Mouse (Mus musculus) erythroblast, adult 5-6 weeks (primary cell): Measurements from ENCODE around the gene Hnrnpul1. TPM values are rescaled to one million over a fixed set of nuclear protein-coding genes. Genes with fewer than 3 reads are reported as not detected.

Experiments used
- ATAC-seq: replicated peaks from 2 replicates; pipeline ENCODE4 v1.8.0; 2016; ENCODE audit warnings: moderate number of reproducible peaks, mild to moderate bottlenecking, moderate TSS enrichment, inconsistent platforms; ENCODE audit not compliant: poor library complexity, low FRiP score, severe bottlenecking
- total RNA-seq, 2 experiments: library from RNA; stranded (forward) in 1 of 2; stranded (reverse) in 1 of 2; fragments of 150-400 nt in 1 of 2; fragments of 200-764, 138-1000 nt in 1 of 2; gene quantifications; 2 replicates each; pipeline versions ENCODE4 v1.2.3 to v1.2.4; 2015 to 2017; ENCODE audit warnings: low replicate concordance in 2 of 2

Gene Hnrnpul1
- total RNA-seq, 2 experiments from 2014 or later = 45.2 to 79.3 TPM

DNA sequence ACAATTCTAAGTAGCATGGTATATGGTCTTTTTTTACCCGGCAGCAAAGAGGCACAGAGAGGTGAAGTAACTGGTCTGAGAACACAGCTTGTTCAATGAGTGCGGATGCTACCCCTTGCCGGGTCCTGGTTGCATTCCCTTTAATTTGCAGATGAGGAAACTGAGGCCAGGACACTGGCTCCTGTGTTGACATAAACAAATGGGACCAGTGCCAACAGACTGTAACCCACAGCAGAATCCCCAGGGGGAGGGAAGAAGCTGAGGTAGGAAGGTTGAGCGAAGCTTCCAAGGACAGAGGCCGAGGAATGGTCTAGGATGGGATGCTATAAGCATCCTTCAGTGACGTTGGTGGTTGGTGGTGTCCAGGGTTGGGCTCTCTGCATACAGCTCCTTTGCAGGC, 79.2 kb downstream of the Hnrnpul1 start:
- no peak for ATAC-seq

DNA sequence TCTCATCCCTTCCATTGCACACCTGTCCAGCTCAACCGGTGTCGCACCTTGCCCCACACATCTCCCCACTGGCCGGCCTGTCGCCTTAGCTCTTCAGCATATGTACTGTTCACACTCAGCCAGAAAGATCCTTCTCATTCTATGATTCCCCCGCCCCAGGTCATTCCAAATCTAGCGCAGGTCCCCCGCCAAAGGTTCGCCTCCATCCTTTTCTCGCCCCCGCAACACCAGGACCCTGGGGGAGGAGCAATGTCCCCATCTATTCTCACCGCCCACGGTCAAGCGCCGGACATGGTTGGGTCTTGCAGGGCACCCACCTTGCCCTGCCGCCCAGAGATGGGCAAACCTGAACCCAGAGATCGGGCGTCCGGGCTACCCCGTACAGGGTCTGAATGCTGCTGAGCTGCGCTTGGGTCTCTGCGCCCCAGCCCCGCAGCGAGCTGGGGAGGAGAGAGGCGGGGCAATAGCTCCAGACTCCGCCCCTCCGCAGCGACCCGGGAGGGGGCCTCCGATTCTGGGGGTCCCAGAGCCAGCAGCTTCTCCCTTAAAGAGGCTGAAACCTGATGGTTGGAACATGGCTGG, 79.7 kb downstream of the Hnrnpul1 start, which contains the start of gene Tmem91:
Gene Tmem91 (minus strand): TSS at position 448 of the 582 bp plus-strand sequence.
- no peak for ATAC-seq

DNA sequence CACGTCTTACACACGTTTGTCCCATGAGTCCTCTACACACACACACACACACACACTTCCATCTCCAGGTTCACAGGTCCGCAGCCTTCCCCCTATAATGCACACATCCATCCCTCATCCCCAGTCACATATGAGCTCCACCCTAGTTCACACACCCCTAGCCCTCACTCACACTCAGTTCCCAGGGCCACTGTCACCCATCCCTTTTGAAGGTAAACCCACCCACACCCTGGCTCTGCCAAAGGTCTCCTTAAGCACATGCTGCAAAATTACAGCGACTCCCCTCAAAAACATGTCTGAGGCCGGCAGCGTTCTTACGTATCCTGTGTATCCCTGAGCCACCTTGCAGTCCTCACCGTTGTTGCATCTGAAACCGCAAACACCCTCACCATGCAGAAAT, 80.3 kb downstream of the Hnrnpul1 start:
- ATAC-seq = no peak

DNA sequence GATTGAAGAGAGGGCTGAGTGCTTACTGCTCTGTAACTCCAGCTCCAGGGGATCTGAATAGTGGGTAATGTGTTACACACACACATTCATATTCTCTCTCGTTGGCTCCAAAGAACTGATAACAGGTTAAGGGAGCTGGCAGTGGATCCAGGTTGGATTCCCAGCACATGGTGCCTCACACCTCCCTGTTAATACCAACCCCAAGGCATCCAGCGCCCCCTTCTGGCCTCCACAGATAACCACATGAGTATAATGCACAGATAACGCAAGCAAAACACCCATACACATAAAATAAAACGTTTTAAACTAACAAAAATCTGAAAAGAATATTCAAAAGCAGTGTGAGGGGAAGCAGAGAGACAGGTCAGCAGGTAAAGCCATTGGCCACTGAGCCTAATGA, 82.1 kb downstream of the Hnrnpul1 start:
- ATAC-seq = no peak

DNA sequence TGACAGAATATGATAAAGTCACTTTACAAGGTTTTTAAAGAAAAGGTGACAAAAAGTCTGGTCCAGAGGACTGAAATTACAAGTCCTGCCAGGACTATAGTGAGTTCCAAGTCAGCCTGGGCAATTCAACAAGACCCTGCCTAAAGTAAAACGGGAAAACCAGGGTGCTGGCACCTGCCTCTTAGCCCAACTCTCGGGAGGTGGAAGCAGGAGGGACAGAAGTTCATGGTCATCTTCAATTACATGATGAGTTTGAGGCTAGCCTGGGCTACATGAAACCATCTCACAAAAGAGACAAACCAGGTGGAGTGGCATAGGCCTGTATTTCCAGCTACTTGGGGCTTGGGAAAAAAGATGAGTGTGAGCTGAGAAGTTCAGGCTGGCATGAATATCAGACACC, 82.9 kb downstream of the Hnrnpul1 start:
- no peak for ATAC-seq

Other genes with a start within 250 kb of the Hnrnpul1 start
- gene Ceacam2, start 214.9 kb downstream of the Hnrnpul1 start, total RNA-seq (2015; ENCODE audit: low replicate concordance) = 0.38 TPM in 1 of 2 replicates, not detected in the other
- gene Ceacam2, start 214.9 kb downstream of the Hnrnpul1 start, total RNA-seq (2017; ENCODE audit: low replicate concordance) = not detected in 2 replicates
- not detected in 2 replicates for gene Erich4, start 138.9 kb downstream of the Hnrnpul1 start, total RNA-seq (2015; ENCODE audit: low replicate concordance)
- not detected in 2 replicates for gene Erich4, start 138.9 kb downstream of the Hnrnpul1 start, total RNA-seq (2017; ENCODE audit: low replicate concordance)
- 4.6 and 7.3 TPM in 2 replicates for gene Dmac2, start 135.3 kb downstream of the Hnrnpul1 start, total RNA-seq (2015; ENCODE audit: low replicate concordance)
- gene Dmac2, start 135.3 kb downstream of the Hnrnpul1 start, total RNA-seq (2017; ENCODE audit: low replicate concordance) = 2.5 and 4.1 TPM in 2 replicates
- 1.9 and 2.5 TPM in 2 replicates for gene B3gnt8, start 128.1 kb downstream of the Hnrnpul1 start, total RNA-seq (2015; ENCODE audit: low replicate concordance)
- gene B3gnt8, start 128.1 kb downstream of the Hnrnpul1 start, total RNA-seq (2017; ENCODE audit: low replicate concordance) = 0.98 and 5.8 TPM in 2 replicates
- 2.5 and 17.9 TPM in 2 replicates for gene Bckdha, start 95.8 kb downstream of the Hnrnpul1 start, total RNA-seq (2015; ENCODE audit: low replicate concordance)
- gene Bckdha, start 95.8 kb downstream of the Hnrnpul1 start, total RNA-seq (2017; ENCODE audit: low replicate concordance) = 4.3 and 5.2 TPM in 2 replicates
- gene Exosc5, start 95.6 kb downstream of the Hnrnpul1 start, total RNA-seq (2015; ENCODE audit: low replicate concordance) = 5.4 and 13.8 TPM in 2 replicates
- 3.6 and 10.1 TPM in 2 replicates for gene Exosc5, start 95.6 kb downstream of the Hnrnpul1 start, total RNA-seq (2017; ENCODE audit: low replicate concordance)
- 0.96 TPM in 1 of 2 replicates, not detected in the other for gene Tmem91, start 79.6 kb downstream of the Hnrnpul1 start, total RNA-seq (2015; ENCODE audit: low replicate concordance)
- 0.09 TPM in 1 of 2 replicates, not detected in the other for gene Tmem91, start 79.6 kb downstream of the Hnrnpul1 start, total RNA-seq (2017; ENCODE audit: low replicate concordance)
- gene B9d2, start 74.0 kb downstream of the Hnrnpul1 start, total RNA-seq (2015; ENCODE audit: low replicate concordance) = 7.5 and 8.1 TPM in 2 replicates
- 0.60 and 5.6 TPM in 2 replicates for gene B9d2, start 74.0 kb downstream of the Hnrnpul1 start, total RNA-seq (2017; ENCODE audit: low replicate concordance)
- gene Tgfb1, start 67.8 kb downstream of the Hnrnpul1 start, total RNA-seq (2015; ENCODE audit: low replicate concordance) = 64.9 and 68.1 TPM in 2 replicates
- 11.2 and 12.0 TPM in 2 replicates for gene Tgfb1, start 67.8 kb downstream of the Hnrnpul1 start, total RNA-seq (2017; ENCODE audit: low replicate concordance)
- gene Ccdc97, start 35.7 kb downstream of the Hnrnpul1 start, total RNA-seq (2015; ENCODE audit: low replicate concordance) = 19.0 and 22.3 TPM in 2 replicates
- 14.7 and 17.7 TPM in 2 replicates for gene Ccdc97, start 35.7 kb downstream of the Hnrnpul1 start, total RNA-seq (2017; ENCODE audit: low replicate concordance)
- 28.2 and 35.7 TPM in 2 replicates for gene Axl, start 33.9 kb upstream of the Hnrnpul1 start, total RNA-seq (2015; ENCODE audit: low replicate concordance)
- gene Axl, start 33.9 kb upstream of the Hnrnpul1 start, total RNA-seq (2017; ENCODE audit: low replicate concordance) = 20.2 and 22.2 TPM in 2 replicates
- not detected in 2 replicates for gene Cyp2s1, start 62.2 kb upstream of the Hnrnpul1 start, total RNA-seq (2015; ENCODE audit: low replicate concordance)
- not detected in 2 replicates for gene Cyp2s1, start 62.2 kb upstream of the Hnrnpul1 start, total RNA-seq (2017; ENCODE audit: low replicate concordance)
- gene Cyp2b10, start 142.9 kb upstream of the Hnrnpul1 start, total RNA-seq (2015; ENCODE audit: low replicate concordance) = not detected in 2 replicates
- gene Cyp2b10, start 142.9 kb upstream of the Hnrnpul1 start, total RNA-seq (2017; ENCODE audit: low replicate concordance) = not detected in 2 replicates